Mouse (Mus musculus): ENCODE measurements at regions not wholly inside any gene's neighbourhood (a gene's known extent, or its start where the extent isn't known, plus 50 kb on each side); places are given as distances from the start of the nearest gene placed in this dataset.

DNA sequence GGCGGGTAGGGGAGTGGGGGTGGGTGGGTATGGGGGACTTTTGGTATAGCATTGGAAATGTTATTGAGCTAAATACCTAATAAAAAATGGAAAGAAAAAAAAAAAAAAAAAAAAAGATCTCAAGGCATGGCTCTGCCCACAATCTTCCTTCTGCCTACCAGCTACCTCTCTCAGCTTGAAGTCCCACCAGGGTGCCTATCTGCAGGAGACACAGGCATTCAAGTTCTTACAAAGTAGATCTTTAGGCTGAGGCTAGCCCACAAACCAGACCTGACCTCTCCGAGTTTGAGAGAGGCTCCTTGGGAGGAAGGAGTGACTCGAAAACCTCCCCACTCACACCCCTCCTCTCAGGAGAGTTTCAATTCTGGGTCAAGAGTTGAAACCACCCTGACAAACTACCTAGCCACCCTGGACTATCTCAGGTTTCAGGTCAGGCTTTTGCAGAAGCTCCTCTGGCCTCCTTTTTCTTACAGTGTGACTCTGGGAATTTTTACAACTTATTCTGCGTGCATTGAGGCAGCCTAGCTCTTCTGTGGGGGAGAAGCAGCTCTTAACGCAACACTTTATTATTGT is 187.6 kb upstream of the Cxcr4 start:
- DNase-seq: no peak

DNA sequence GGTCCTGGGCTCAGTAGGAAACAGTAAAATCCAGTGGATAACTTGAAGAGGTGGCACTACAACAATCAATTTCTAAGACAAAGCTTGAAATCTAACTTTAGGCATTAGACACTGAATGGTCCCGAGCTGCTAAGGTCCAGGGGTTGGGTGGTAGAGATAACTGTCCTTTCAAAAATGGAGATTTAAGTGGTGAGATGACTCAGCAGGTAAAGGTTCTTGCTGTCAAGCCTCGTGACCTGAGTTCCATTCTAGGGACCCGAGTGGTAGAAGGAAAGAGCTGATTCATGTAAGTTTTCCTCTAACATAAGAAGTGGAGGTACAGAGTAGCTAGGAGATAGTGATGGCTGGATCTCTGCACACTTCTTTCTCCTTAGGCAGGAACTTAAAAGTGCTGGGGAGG is 180.3 kb upstream of the Cxcr4 start:
- DNase-seq: no peak

DNA sequence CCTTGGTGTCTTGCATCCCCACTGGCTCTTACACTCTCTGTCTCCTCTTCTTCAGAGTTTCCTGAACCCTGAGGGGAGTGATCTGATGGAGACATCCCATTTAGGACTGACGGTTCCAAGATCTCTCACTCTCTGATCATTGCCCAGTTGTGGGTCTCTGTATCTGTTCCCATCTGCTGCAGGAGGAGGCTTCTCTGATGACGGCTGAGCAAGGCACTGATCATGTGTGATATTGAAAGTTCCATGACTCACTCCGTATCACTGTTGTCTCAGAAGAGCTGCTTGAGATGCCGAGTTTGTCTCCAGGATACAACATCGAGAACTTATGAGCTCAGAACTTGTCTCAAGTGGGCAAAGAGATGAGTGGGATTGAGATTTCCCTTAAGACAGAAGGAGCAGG is 178.7 kb upstream of the Cxcr4 start:
- DNase-seq: no peak

DNA sequence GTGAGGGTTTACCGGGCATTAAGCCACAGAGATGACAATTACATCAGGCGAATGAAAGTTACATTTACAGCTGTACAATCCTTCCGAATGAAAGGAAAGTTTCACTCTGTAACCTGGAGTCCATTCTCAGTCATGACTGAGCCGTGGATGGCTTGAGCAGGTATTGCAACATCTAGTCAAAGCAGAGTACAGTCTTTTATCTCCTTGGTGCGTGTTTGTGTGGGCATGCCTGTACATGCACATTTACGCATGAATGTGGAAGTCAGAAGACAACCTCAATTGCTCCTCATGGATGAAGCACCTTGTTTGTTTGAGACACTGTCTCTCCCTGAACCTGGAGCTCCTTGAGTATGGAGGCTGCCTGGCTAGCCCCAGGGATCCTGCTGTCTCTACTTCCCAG is 175.9 kb upstream of the Cxcr4 start:
- no peak for DNase-seq

GRCm38 (mm10) chr1:128767415-128767814 is 175.3 kb upstream of the Cxcr4 start:
- DNase-seq: no peak

DNA sequence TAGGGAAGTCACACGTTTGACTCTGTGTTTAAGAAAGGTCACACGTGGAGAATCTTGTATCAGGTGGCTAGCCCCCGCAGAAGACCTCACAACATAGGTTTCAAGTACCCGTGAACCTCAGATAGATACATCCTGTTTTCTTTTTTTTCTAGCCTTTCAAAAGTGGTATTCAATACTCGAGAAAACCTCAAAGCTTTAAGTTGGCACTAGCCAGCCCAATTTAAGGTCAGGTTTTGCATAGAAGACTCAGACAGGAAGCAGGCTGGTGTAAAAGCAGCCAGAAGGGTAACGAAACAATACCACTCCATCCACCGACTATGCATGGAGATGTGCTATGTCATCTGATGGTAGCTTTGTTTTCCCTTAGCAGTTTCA is 174.8 kb upstream of the Cxcr4 start:
- no peak for DNase-seq

- peak in 1 of 2 experiments; percentile 16 for DNase-seq
Measured at GRCm38 (mm10) chr1:128766193-128766893, 174.2 kb upstream of the Cxcr4 start.

DNA sequence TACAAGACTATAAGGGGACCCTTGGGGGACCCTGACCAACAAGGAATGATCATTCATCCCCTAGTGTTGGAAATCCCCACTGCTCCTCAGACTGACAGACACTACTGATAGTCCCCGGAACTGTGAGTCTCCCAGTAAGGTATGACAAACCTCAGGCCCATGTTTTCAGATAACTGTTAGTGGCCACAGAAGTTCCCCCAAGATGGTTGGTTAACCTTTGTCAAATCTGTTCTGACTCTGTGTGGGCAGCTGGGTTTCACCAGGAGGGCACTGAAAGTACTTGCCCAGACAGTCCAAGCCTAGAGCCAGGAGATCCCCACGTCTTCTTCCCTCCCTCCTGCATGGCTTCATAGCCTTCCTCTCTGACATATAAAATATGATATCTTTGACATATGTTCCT is 173.5 kb upstream of the Cxcr4 start:
- DNase-seq: no peak

GRCm38 (mm10) chr1:128765142-128765541 is 173.0 kb upstream of the Cxcr4 start:
- no peak for DNase-seq

- DNase-seq: no peak
Measured at GRCm38 (mm10) chr1:128762854-128763253, 170.8 kb upstream of the Cxcr4 start.

DNA sequence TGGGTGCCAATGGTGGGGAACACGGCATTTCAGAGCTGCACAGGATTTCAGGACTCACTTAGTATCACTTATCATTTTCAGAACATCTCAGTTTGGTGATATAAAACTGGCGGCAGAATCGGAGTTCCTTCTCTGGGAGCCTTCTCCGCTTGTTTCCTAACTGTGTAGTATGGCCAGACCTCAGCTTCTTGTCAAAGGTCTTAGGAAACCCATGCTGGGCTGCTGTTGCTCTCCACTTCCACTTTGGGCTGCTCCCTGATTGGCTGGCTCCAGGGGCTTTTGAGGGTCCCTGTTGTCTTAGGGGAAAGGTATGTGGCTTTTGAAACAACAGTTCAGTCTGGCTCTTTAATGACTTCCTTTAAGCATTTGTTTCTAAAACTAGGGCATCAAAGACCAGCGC is 170.0 kb upstream of the Cxcr4 start:
- no peak for DNase-seq

DNA sequence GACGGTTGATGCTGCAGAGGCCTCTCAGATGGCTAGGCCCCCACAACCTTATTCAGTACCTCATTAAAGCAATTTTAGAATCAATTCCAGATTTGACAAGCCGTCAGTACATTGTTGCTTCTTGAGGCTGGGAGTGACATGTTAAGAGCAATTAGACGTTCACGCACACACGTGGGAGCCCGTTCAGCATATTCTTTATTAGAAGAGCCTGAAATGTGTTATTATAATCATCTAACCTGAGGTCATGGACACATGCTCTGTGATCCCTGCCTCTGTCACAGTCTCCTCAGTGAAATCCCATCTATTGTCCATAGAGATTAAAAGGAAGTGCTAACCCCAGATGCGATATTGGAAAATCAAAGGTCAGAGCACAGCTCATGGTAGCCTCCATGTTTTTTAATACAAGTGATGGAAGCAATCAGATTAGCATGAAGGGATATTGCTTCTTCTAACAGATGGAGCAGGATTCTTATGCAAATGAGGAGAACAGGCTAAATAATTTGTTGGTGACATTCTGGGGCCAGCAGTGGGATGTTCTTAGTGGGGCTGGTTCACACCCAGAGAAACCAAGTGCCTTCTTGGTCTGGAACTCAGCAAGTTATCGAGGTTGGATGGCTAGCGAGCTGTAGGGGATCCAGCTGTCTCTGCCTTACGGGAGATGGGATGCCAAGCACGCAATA is 166.8 kb upstream of the Cxcr4 start:
- no peak for DNase-seq

DNA sequence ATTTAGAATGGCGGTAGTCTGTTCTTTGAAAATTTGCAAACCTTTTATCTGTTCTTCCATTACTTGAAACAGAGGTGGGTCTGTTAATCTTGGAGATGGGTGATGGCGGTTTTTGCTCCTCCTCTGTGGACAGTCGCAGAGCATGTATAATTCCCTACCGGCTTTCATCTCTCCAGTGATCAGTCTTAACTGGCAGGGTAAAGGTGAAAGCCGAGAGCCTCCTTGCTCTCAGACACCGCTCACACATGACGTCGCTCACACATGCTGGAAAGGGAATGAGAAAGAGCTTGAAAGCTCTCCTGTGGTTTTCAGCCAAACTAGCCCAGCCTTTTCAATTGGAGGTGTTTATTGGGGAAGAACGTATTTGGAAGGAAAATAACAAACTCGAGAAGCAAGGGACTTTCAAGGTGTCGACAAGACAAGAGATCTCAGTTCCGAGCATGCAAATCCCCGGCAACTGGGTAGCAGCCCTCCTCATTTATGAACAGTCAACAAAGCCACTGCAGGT is 166.3 kb upstream of the Cxcr4 start:
- DNase-seq: no peak

DNA sequence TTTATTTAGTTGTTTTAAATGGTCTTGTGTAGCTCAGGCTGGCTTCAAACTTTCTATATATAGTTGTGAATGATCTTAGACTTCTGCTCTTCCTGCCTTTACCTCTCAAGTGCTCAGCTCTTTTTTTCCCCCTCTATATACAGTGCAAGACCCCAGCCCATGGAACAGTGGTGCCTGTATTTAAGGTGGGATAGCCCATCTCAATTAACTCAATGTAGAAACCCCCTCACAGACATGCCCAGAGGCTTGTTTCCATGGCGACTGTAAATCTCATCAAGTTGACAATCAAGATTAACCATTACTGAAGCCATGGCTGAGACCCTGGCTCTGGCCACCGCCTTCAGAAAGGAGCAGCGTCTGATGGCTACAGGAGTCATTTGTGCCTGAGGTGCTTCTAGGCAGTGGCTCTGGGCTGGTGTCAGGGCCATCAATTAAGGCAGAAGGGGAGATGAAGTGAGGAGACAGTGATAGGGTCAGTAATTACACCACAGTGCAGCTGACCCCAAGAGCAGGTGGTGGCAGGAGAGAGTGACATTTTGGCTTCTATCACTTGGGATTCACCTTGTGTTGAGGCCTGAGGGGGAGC is 161.4 kb upstream of the Cxcr4 start:
- no peak for DNase-seq

- no peak for DNase-seq
Measured at GRCm38 (mm10) chr1:128749437-128749994, 157.4 kb upstream of the Cxcr4 start.

DNA sequence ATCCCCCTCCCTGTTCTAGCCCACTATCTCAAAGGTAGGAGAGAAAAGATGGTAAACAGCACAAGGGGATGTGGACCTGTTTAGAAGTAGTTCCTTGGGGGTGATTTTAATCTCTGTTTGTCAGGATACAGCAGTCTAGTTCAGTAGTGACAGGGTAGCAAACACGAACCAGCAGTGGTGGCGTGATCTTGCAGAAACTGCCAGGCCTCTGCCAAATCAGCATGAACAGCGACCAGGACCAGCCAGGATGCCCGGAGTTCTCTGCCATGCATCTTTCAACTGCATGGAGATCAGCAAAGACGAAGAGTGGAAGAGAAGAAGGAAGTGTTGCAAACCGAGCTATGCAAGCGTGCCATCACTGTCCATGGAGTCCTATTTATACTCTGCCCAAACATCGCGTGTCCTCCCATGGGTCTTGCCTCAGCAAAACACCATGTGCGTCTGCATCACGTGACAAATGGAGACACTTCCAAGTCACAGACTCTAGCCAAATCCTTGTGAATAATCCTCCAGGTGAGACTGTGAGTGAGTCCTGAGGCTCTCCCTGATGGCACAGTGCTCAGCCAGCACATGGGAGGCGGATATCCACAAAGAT is 155.2 kb upstream of the Cxcr4 start:
- DNase-seq: no peak

GRCm38 (mm10) chr1:128746461-128747009 is 154.4 kb upstream of the Cxcr4 start:
- no peak for DNase-seq

DNA sequence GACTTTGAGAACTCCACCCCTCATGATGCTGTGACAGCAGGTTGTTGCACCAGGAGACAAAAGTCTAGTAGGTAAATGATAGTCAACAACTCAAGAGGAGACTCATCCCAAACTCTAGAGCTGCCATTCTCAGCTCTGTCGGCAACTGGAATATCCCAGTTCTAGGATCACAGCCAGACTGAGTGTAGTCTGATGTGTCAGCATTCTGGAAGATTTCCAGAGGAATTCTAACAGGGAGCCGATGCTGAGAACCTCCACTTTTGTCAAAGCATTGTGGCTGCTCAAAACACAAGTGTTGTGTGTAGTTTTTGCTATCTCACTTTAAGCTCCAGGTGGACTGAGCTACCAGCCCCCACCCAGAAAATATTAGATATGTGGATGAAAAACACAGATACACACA is 148.5 kb upstream of the Cxcr4 start:
- no peak for DNase-seq

DNA sequence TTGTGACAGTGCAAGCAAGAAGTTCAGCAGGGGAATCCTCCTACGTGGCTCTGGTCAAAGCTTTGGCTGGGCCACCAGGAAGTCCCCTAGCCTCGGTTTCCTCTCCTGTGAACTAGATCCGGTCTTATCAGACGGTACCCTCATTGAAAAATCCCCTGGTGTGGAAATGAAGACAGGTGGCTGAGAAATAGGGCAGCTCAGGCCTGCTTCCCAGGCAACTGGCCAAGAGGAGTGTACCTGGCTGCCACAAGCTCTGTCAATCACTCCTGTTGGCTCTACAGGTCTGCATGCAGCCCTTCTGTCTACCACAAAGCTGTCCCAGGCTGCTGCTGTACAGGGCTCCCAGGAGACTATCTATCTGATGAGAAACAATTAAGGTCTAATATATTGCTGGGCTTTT is 146.1 kb upstream of the Cxcr4 start:
- no peak for DNase-seq

GRCm38 (mm10) chr1:128734857-128735256 is 142.8 kb upstream of the Cxcr4 start:
- DNase-seq: no peak

DNA sequence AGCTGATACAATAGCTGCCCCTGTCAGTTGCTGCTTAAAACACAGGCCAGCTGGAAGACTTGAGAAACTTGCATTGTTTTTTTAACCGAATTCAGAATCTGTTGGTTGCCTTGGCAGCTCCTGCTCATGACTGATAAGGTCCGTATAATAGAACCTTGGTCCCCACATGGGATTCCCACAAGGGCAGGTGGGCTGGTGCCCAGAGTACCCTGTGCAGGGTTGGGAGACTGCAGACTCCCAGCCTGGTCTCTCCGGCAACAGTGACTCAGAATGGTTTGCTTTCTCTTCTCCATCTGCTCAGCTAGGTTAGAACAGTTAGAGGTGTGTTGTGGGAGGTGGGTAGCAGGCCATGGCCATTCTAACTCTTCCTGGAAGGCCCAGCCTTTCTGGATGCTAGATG is 139.4 kb upstream of the Cxcr4 start:
- no peak for DNase-seq

GRCm38 (mm10) chr1:128724433-128725091 is 132.5 kb upstream of the Cxcr4 start:
- DNase-seq: no peak

Measured in thymus, postnatal 36 days (tissue).